Mouse (Mus musculus) Patski (cell line): ENCODE results near the gene Il18rap. TPM values are rescaled to one million over a fixed set of nuclear protein-coding genes. Genes with fewer than 3 reads are reported as not detected.

Source experiments
- ATAC-seq: fragments of 100-300 bp; one replicate; pipeline ENCODE4 v1.8.0; 2021
- CTCF ChIA-PET: fragments of 350-600 bp; sonication (Branson Sonifier 250); formaldehyde crosslinking; loops from one replicate; lab custom pipeline; 2022; ENCODE audit warnings: inconsistent platforms; lab: Charles Lee
- POLR2A ChIA-PET: fragments of 350-600 bp; sonication (Branson Sonifier 250); formaldehyde crosslinking; loops from one replicate; lab custom pipeline; 2022; ENCODE audit warnings: antibody characterized with exemption, inconsistent platforms; lab: Charles Lee
- DNase-seq: peaks from one replicate; pipeline ENCODE4 v3.0.0-alpha.2; 2011; ENCODE audit warnings: low read depth, low spot score
- H3K27me3 ChIP-seq: fragments of 371-371 bp; one replicate; pipeline ENCODE4 v1.5.1; 2021
- CTCF ChIP-seq: fragments of 100-300 bp; IDR thresholded peaks from one replicate; pipeline ENCODE4 v1.5.1; 2021
- in situ Hi-C: fragments of 300-500 bp; cut with MboI; formaldehyde crosslinking; loops from 3 replicates; pipeline ENCODE4 v1.11.1; 2018; ENCODE audit warnings: low pct_unique_long_range_greater_than_20kb, mixed read lengths
- polyA plus RNA-seq: library from polyadenylated mRNA; unstranded; gene quantifications from one replicate; pipeline ENCODE4 v1.2.3, GENCODE M21; 2021

Il18rap gene
- polyA plus RNA-seq, 1 experiment from 2014 or later, result 0.37 TPM

- CTCF ChIA-PET, result interaction anchor here (1.3 to 2.3 kb wide), 2 partner anchors 11 kb away, joined by 5 read pairs; no protein-coding TSS in a partner anchor
- in situ Hi-C loops, result loop anchor here (5.0 kb wide), 1 partner anchor 435 kb away; no protein-coding TSS in a partner anchor
- ATAC-seq, result no peak
- POLR2A ChIA-PET, result no interaction called here
- DNase-seq, result no peak
- peak; percentile 39 for TF ChIP-seq CTCF
- H3K27me3 ChIP-seq, result no peaks in the 10 kb centered on the region
Measured at GRCm38 (mm10) chr1:40537577-40537976, 22.4 kb downstream of the Il18rap start.

DNA sequence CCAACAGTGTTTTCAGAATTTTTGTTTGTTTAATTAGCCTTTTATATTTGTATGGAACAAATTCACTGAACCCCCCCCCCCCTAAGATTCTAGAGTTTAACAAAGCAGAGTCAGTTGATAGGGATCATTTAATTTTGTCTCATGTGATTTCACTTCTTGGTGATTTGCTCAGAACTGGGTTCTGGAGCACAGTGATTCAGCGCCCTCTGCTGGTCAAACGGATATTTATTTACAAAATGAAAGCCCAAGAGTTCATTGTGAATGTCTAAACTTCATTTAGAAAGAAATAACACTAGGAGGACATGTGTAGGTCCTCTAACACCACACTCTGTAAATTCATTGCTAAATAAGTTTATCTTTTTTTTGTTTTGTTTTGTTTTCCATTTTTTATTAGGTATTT, 29.5 kb downstream of the Il18rap start:
- peak; percentile 47 for TF ChIP-seq CTCF
- ChIA-PET CTCF (interaction anchor here (0.8 to 2.2 kb wide), 3 partner anchors 163 to 164 kb away, joined by 4 to 8 read pairs (median 8); no protein-coding TSS in a partner anchor), POLR2A (no interaction called here)
- no peaks in the 10 kb centered on the region for H3K27me3 ChIP-seq
- in situ Hi-C loops, result loop anchor here (5.0 to 10.0 kb wide), 2 partner anchors 162 to 530 kb away; no protein-coding TSS in a partner anchor
- no peak for ATAC-seq
- no peak for DNase-seq

DNA sequence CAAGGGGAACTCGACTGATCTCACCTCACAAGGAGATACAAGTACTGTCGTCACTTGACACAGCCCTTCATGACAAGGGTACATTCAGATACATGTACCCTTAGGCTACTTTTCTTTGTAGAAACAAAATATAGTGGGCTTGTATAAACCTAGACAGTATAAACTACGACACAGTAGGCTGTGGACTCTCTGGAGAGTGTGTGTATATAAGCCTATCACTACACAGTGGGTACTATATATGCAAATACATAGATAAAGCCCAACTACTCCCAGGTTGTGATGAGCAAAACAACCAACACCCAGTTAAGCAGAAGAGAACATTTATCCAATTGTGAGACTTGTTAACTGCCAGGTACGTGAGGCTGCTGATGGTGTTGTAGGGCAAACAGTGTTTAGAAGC, 31.5 kb downstream of the Il18rap start:
- no peak for TF ChIP-seq CTCF
- DNase-seq (no peak), ATAC-seq (no peak)
- in situ Hi-C loops, result loop anchor here (10.0 kb wide), 1 partner anchor 532 kb away; no protein-coding TSS in a partner anchor
- peaks cover 6% of the 10 kb centered on the region for H3K27me3 ChIP-seq
- POLR2A ChIA-PET, result no interaction called here
- CTCF ChIA-PET, result interaction anchor here (2.1 kb wide), 1 partner anchor 166 kb away, joined by 8 read pairs; no protein-coding TSS in a partner anchor

DNA sequence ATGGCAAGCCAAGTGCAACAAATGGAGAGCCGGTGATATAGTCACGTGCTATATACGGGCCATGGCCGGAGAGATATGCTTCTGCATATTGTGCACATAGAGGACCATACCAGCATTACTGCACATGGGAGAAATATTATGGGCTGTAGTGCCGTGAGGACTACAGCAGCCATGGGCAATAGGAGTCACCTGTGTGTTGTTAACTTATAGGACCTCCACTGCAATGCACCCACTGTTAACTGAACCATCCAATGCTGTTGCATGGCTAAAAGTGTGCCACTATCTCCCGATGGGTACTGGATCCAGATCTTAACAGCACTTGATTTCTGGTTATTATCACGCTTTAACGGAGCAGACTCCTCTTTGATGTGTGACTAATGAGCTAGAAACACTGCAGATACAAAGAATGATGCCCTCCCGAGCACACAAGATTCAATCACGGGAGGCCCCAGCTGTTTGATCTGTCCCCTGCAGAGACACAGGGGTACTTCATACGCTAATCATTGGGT, 32.0 kb downstream of the Il18rap start:
- TF ChIP-seq CTCF, result no peak
- ATAC-seq (no peak), DNase-seq (no peak)
- ChIA-PET CTCF (no interaction called here), POLR2A (no interaction called here)
- in situ Hi-C loops, result loop anchor here (10.0 kb wide), 1 partner anchor 532 kb away; no protein-coding TSS in a partner anchor
- H3K27me3 ChIP-seq, result peaks cover 6% of the 10 kb centered on the region

DNA sequence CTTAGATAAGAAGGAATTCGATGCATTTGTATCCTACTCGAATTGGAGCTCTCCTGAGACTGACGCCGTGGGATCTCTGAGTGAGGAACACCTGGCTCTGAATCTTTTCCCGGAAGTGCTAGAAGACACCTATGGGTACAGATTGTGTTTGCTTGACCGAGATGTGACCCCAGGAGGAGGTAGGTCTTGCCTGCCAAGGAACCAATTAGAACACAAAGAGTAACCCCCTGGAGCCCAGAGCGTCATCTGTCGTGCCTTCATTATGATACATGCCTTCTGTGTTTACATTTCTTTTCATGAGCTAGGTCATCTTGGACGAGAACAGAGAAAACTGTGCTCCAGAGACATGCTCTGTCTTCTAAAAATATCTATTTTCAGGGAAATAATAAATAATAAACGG, 32.6 kb downstream of the Il18rap start:
- POLR2A ChIA-PET, result no interaction called here
- H3K27me3 ChIP-seq, result peaks cover 6% of the 10 kb centered on the region
- in situ Hi-C loops, result loop anchor here (10.0 kb wide), 1 partner anchor 533 kb away; no protein-coding TSS in a partner anchor
- DNase-seq (no peak), ATAC-seq (no peak)
- CTCF ChIA-PET, result interaction anchor here (0.9 to 1.7 kb wide), 2 partner anchors 9 to 87 kb away, joined by 3 to 5 read pairs; no protein-coding TSS in a partner anchor
- TF ChIP-seq CTCF, result no peak

- no peak for DNase-seq
- POLR2A ChIA-PET, result interaction anchor here (0.5 kb wide), 1 partner anchor 974 kb away, joined by 3 read pairs; no protein-coding TSS in a partner anchor
Measured at GRCm38 (mm10) chr1:40569374-40569773, 54.2 kb downstream of the Il18rap start.

DNA sequence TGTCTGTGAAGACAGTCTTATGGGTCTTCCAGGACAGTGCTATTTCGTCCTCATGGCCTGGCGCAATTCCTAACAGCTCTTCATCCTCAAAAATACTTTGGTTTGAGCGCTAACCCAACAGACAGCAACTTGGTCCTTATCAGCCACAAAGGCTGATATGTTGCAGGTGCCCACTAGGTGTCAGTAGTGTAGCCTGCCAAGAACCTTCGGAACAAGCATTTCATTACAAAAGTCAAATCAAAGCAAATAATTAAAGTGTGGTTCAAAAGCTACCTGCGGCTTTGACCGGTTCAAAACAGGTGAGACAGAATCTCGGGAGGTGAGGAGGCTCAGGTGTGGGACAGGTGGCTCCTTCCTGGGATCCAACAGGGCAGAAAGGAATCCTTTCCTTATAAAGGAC, 64.6 kb downstream of the Il18rap start, which contains the start of gene Slc9a4:
Gene Slc9a4 (plus strand): TSS at position 298 of the 400 bp plus-strand sequence.
- ATAC-seq, result no peak

More at GRCm38 (mm10) chr1:40569374-40569773, 54.2 kb downstream of the Il18rap start:
- H3K27me3 ChIP-seq, result peaks cover 3% of the 10 kb centered on the region
- ATAC-seq, result no peak
- CTCF ChIA-PET, result interaction anchor here (1.1 to 4.0 kb wide), 2 partner anchors 10 to 15 kb away, joined by 3 to 14 read pairs; partner anchors contain the start of gene Slc9a4
- in situ Hi-C loops, result no loop called here
- no peak for TF ChIP-seq CTCF

GRCm38 (mm10) chr1:40580269-40580668, 65.1 kb downstream of the Il18rap start:
- in situ Hi-C loops, result loop anchor here (5.0 to 10.0 kb wide), 2 partner anchors 72 to 185 kb away; no protein-coding TSS in a partner anchor
- peaks cover 13% of the 10 kb centered on the region for H3K27me3 ChIP-seq
- DNase-seq (no peak), ATAC-seq (no peak)
- ChIA-PET POLR2A (no interaction called here), CTCF (interaction anchor here (1.2 to 2.5 kb wide), 5 partner anchors 9 to 78 kb away, joined by 3 to 14 read pairs (median 4); no protein-coding TSS in a partner anchor)
- no peak for TF ChIP-seq CTCF

More for the DNA sequence above, 64.6 kb downstream of the Il18rap start, which contains the start of gene Slc9a4:
- TF ChIP-seq CTCF, result peak; percentile 91
- H3K27me3 ChIP-seq, result peaks cover 13% of the 10 kb centered on the region
- CTCF ChIA-PET, result interaction anchor here (0.6 to 2.5 kb wide), 8 partner anchors 9 to 174 kb away, joined by 3 to 14 read pairs (median 4); no protein-coding TSS in a partner anchor
- POLR2A ChIA-PET, result no interaction called here
- in situ Hi-C loops, result loop anchor here (5.0 to 10.0 kb wide), 2 partner anchors 73 to 185 kb away; no protein-coding TSS in a partner anchor
- DNase-seq, result no peak

- no peak for ATAC-seq
- in situ Hi-C loops, result loop anchor here (10.0 kb wide), 1 partner anchor 178 kb away; no protein-coding TSS in a partner anchor
- no peak for TF ChIP-seq CTCF
- CTCF ChIA-PET, result interaction anchor here (1.7 kb wide), 1 partner anchor 9 kb away, joined by 4 read pairs; no protein-coding TSS in a partner anchor
- POLR2A ChIA-PET, result no interaction called here
- peak; percentile 13 for DNase-seq
- H3K27me3 ChIP-seq, result peaks cover 1% of the 10 kb centered on the region
Measured at GRCm38 (mm10) chr1:40586776-40587175, 71.6 kb downstream of the Il18rap start.

DNA sequence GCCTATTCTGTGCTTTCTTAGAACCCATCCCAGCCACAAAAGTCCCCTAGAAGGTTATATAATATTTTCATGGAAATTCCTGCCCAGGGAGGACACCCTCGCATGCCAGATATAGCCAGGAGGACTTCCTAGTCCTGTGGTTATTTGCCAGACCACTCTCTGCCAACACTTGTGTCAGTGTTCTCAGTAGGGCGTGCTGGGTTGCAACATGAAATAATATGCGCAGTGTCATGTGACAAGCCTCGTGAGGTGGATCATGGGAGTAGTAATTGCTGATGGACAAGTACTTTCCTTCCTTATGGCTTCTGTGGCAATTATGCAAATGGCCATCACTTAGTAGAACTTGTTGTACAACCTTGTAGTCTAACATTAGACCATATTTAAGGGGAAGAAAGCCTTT, 75.8 kb downstream of the Il18rap start:
- no peaks in the 10 kb centered on the region for H3K27me3 ChIP-seq
- ChIA-PET CTCF (no interaction called here), POLR2A (no interaction called here)
- ATAC-seq (no peak), DNase-seq (no peak)
- in situ Hi-C loops, result no loop called here
- no peak for TF ChIP-seq CTCF
